Mouse (Mus musculus) heart, embryonic 15.5 days (tissue): ENCODE measurements around the gene Tmigd3. TPM values are rescaled to one million over a fixed set of nuclear protein-coding genes. Genes with fewer than 3 reads are reported as not detected.

Experiments
- ATAC-seq: fragments of 200-750 bp; cut with Nextera tagmentation; replicated peaks from 2 replicates; pipeline ENCODE4 v1.8.0; 2017; ENCODE audit warnings: low read depth, moderate TSS enrichment; ENCODE audit not compliant: insufficient number of reproducible peaks, insufficient read depth, low FRiP score
- H3K27ac ChIP-seq: fragments of 300-500 bp; sonication (generic); 2 replicates; pipeline ENCODE4 v1.5.1; 2015; ENCODE audit warnings: mild to moderate bottlenecking, inconsistent platforms
- H3K27me3 ChIP-seq: fragments of 300-500 bp; sonication (generic); 2 replicates; pipeline ENCODE4 v1.6.1; 2015; ENCODE audit warnings: inconsistent platforms
- H3K36me3 ChIP-seq: fragments of 300-500 bp; sonication (generic); 2 replicates; pipeline ENCODE4 v1.6.1; 2015; ENCODE audit warnings: mild to moderate bottlenecking, inconsistent platforms
- H3K4me1 ChIP-seq: fragments of 300-500 bp; sonication (generic); replicated peaks from 2 replicates; pipeline ENCODE4 v1.6.1; 2015; ENCODE audit warnings: inconsistent platforms
- H3K4me2 ChIP-seq: fragments of 300-500 bp; sonication (generic); 2 replicates; pipeline ENCODE4 v1.6.1; 2015; ENCODE audit warnings: inconsistent platforms, mild to moderate bottlenecking, moderate library complexity
- H3K4me3 ChIP-seq: fragments of 300-500 bp; sonication (generic); 2 replicates; pipeline ENCODE4 v1.5.1; 2015; ENCODE audit warnings: mild to moderate bottlenecking, inconsistent platforms
- H3K9ac ChIP-seq: fragments of 300-500 bp; sonication (generic); 2 replicates; pipeline ENCODE4 v1.6.1; 2015; ENCODE audit warnings: mild to moderate bottlenecking, inconsistent platforms
- H3K9me3 ChIP-seq: fragments of 300-500 bp; sonication (generic); replicated peaks from 2 replicates; pipeline ENCODE4 v1.6.1; 2016; ENCODE audit warnings: inconsistent platforms
- WGBS: fragments of 180-500 bp; shearing (Covaris S2); methylation state at CpG from one replicate; pipeline ENCODE4 v1.1.7; 2015; ENCODE audit warnings: mixed read lengths; 5-methylcytosine and 5-hydroxymethylcytosine counted together
- polyA plus RNA-seq: library from polyadenylated mRNA; unstranded; fragments of >200 nt; fragmentation: Nextera tagmentation; extraction: Ambion mirVana; gene quantifications from 2 replicates; pipeline ENCODE4 v1.2.1, GENCODE M21; 2015

The Tmigd3 gene
- polyA plus RNA-seq, 1 experiment from 2014 or later, result 0.50 TPM

DNA sequence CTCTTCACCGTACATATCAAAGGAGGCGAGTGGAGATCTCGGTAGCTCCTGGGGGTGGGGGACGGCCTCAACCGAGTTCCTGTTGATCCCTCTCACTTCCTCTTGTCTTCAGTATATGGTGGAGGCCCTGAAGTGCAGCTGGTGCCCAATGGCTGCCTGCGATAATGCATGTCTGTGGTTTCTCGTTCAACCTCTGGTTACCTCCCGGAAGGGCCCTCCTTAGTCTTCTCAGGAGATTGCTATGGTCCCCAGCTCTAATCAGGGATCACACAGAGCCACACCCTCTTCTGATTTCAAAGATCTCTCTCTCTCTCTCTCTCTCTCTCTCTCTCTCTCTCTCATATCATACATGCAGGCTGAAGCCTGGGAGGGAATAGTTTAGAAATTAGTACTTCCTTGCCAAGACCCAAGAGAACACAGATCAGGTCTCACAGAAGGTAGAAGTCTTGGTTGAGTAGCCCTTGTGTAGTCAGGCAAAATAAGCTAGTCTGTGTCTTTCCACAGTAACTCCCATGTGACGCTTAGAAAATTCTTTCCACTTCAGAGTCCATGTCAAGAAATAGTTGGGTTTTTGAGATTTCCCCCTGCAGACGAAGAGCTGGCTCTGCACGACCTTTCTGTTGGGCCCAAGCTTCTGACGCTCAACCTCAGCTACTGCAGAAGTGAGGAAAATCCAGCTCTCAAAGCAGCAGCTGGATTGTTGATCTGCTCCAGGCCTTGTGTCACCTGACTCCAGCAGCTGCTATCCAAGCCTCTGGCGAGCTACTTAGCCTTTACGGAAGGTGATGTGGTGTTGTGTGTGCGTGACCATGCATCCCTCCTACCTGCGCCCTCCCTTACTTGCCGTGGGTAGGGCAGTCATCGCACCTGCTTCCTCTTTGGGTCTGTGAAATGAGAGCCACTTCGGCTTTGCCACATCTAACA, 22.1 kb downstream of the Tmigd3 start:
- Histone ChIP-seq H3K9ac (no peak overlapping the region), H3K4me3 (no peak overlapping the region), H3K27ac (peak overlapping the region; percentile 73), H3K36me3 (no peaks in the 10 kb centered on the region), H3K4me1 (peaks cover 44% of the 10 kb centered on the region), H3K4me2 (peak overlapping the region; percentile 35; the same call in 1 of the 2 replicates), H3K9me3 (no peaks in the 10 kb centered on the region), H3K27me3 (no peaks in the 10 kb centered on the region)
- ATAC-seq, result no peak
- 69% methylated on average over 19 of the region's 19 CpGs for WGBS

DNA sequence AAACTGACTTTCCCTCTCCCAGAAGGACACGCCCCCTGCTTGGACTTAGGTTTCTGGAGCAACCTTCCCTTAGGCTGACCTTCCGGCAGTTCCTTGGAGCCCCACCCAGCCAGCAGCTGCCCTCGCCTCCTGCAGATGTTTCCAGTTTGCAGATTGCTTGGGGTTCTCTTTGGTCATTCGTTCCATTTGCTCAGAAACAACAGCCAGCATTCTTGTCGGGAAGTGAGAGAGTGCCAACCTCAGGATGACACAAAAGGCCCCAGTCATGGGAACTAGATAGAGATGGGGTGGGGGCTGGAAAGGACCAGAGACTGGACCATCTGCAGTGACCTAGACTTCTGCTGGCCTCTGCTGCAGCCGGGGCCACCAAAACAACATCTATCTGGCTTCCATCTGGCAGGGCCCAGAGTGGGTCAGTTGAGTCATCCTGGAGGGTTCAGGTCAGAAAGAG, 23.3 kb downstream of the Tmigd3 start:
- Histone ChIP-seq H3K9me3 (no peaks in the 10 kb centered on the region), H3K9ac (no peak overlapping the region), H3K27me3 (no peaks in the 10 kb centered on the region), H3K4me2 (no peak overlapping the region), H3K36me3 (no peaks in the 10 kb centered on the region), H3K4me3 (no peak overlapping the region), H3K4me1 (peaks cover 46% of the 10 kb centered on the region), H3K27ac (peak overlapping the region; percentile 77)
- peak; percentile 9; the same call in 1 of the 2 replicates for ATAC-seq
- 57% methylated on average over 6 of the region's 6 CpGs for WGBS

GRCm38 (mm10) chr3:105894601-105895592, 24.2 kb downstream of the Tmigd3 start:
- Histone ChIP-seq H3K4me1 (peaks cover 52% of the 10 kb centered on the region), H3K27me3 (no peaks in the 10 kb centered on the region), H3K9ac (no peak overlapping the region), H3K36me3 (no peaks in the 10 kb centered on the region), H3K4me3 (no peak overlapping the region), H3K4me2 (peak overlapping the region; percentile 22; the same call in 1 of the 2 replicates), H3K27ac (peak overlapping the region; percentile 77), H3K9me3 (no peaks in the 10 kb centered on the region)
- WGBS, result 41% methylated on average over 23 of the region's 23 CpGs
- ATAC-seq, result peak; percentile 81

DNA sequence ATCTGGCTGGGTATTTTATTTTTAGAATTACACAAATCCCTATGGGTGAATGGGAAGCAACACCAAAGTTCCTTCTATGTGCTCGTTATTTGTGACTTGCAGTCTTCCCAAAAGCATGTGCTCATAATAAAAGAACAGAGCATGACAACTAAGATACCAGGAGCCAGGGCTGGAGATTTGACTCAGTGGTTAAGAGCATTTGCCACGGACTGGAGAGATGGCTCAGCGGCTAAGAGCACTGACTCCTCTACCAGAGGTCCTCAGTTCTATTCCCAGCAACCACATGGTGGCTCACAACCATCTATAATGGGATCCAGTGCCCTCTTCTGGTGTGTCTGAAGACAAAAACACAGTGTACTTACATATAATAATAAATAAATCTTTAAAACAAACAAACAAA, 26.1 kb downstream of the Tmigd3 start:
- Histone ChIP-seq H3K4me1 (peaks cover 40% of the 10 kb centered on the region), H3K4me2 (no peak overlapping the region), H3K27me3 (peaks cover 6% of the 10 kb centered on the region; the same call in 1 of the 2 replicates), H3K27ac (no peak overlapping the region), H3K4me3 (no peak overlapping the region), H3K9ac (no peak overlapping the region), H3K36me3 (no peaks in the 10 kb centered on the region), H3K9me3 (no peaks in the 10 kb centered on the region)
- 82% methylated on average over 3 of the region's 3 CpGs for WGBS
- no peak for ATAC-seq

GRCm38 (mm10) chr3:105898325-105898724, 27.6 kb downstream of the Tmigd3 start:
- ATAC-seq, result no peak

DNA sequence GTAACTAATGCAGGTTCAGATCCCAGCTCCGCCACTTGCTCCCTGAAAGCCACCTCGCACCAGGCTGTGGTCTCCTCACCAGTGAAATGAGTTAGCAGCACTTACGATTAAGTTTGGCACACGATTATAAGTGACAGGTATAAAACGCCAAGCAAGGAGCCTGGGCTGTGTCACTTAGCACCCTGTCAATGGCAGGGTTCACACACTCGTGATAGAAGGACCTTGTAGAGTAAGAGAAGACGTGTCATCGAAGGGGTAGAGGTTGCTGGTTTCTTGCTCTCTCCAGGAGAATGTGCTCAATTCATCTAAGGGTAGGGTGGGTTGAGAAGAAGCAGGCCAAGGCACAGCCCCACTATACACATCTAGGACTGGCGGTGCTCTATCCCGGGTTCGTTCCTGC, 28.2 kb downstream of the Tmigd3 start:
- 0 out of 2 replicates have a peak overlapping the region, but pooled peaks have one; percentile 50 for H3K27ac ChIP-seq

More at GRCm38 (mm10) chr3:105898325-105898724, 27.6 kb downstream of the Tmigd3 start:
- H3K36me3 ChIP-seq, result no peaks in the 10 kb centered on the region
- no peak overlapping the region for H3K4me2 ChIP-seq
- H3K27me3 ChIP-seq, result peaks cover 11% of the 10 kb centered on the region; the same call in 1 of the 2 replicates
- WGBS, result 58% methylated on average over 2 of the region's 2 CpGs
- H3K9ac ChIP-seq, result no peak overlapping the region
- peaks cover 31% of the 10 kb centered on the region for H3K4me1 ChIP-seq
- H3K27ac ChIP-seq, result no peak overlapping the region
- H3K9me3 ChIP-seq, result no peaks in the 10 kb centered on the region
- no peak overlapping the region for H3K4me3 ChIP-seq

DNA sequence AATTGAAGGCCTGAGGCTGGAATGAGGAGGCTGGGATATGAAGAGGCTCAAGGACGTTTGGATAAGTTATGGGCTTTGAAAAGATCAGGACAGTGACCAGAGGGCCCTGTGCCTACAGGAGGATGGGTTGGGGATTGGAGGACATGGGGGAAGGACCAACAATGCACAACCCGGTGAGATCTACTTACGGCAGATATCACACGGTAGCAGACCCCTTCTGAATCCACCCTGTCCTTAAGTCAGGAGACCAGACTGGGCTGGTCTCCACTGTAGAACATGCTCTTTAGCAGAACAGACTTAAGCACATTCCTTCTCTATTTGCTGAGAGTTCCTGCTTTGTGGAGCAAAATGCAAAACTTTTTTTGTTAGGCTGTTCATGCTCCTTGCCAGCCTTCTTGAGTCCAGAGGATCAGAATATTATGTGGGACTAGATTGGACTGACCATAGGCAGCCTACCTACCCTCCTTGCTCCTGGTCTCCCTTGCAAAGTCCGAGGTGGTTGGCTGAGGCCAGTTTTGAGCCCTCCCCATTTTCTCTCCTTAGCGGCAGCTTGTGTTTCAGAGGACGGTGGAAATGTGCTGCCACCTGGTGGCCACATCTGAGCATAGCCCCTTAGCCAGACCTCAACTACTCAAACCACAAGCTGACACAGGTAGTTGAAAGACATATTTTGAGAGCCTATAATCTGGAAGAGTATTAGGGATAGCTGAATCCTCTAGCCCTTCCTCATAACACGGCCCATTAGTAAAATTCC, 28.9 kb downstream of the Tmigd3 start:
- Histone ChIP-seq H3K4me3 (no peak overlapping the region), H3K36me3 (no peaks in the 10 kb centered on the region), H3K9ac (no peak overlapping the region), H3K4me2 (no peak overlapping the region), H3K4me1 (peaks cover 21% of the 10 kb centered on the region), H3K9me3 (no peaks in the 10 kb centered on the region), H3K27me3 (peaks cover 11% of the 10 kb centered on the region; the same call in 1 of the 2 replicates), H3K27ac (no peak overlapping the region)
- 37% methylated on average over 8 of the region's 8 CpGs for WGBS
- ATAC-seq, result peak; percentile 23; the same call in 1 of the 2 replicates

More for the DNA sequence above, 28.2 kb downstream of the Tmigd3 start:
- no peak; the same call in 1 of the 2 replicates for ATAC-seq
- Histone ChIP-seq H3K4me3 (no peak overlapping the region), H3K36me3 (no peaks in the 10 kb centered on the region), H3K9me3 (no peaks in the 10 kb centered on the region), H3K9ac (no peak overlapping the region), H3K27me3 (peaks cover 11% of the 10 kb centered on the region; the same call in 1 of the 2 replicates), H3K4me2 (no peak overlapping the region), H3K4me1 (peaks cover 28% of the 10 kb centered on the region)
- WGBS, result 44% methylated on average over 11 of the region's 11 CpGs

DNA sequence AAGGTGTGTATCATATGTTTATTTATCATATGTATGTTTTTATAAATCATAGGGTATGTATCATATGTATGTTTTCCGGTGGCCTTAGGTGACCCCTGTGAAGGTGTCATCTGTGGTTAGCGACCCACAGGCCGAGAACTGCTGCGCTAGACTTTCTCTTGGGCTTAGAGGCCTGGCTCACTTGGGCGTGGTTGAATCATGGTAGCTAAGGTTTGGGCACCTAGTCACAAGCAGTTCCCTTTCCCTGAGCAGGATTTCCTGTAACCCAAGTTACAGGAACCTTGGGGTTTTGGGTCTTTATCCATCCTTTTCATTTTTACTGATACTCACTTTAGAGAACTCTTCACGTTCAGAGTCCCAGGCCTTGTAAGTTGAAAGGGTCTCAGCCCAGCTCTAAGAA, 29.6 kb downstream of the Tmigd3 start:
- Histone ChIP-seq H3K27me3 (peaks cover 11% of the 10 kb centered on the region; the same call in 1 of the 2 replicates), H3K36me3 (no peaks in the 10 kb centered on the region), H3K4me2 (no peak overlapping the region), H3K9me3 (no peaks in the 10 kb centered on the region), H3K9ac (no peak overlapping the region), H3K27ac (no peak overlapping the region), H3K4me1 (peaks cover 14% of the 10 kb centered on the region), H3K4me3 (no peak overlapping the region)
- ATAC-seq, result no peak
- 70% methylated on average over 6 of the region's 6 CpGs for WGBS

DNA sequence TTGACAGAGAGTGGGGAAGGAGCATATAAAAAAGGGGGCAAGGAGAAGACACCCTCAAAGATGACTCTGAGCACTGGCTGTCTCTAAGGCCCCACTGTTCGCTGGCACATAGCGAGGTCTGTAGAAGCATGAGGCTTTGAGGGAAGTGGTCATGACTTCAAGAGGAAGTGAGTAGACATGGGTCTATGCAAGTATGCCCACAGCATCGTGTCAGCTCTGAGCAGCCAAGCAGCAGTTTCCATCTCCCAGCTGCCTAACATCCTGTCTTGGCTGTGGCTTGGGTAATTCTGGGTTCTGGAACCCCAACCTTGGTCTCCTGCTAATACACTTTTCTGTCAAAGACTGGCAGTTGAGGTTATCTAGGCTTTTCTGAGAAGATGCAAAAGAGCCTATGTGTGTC, 30.0 kb downstream of the Tmigd3 start:
- Histone ChIP-seq H3K9me3 (no peaks in the 10 kb centered on the region), H3K36me3 (no peaks in the 10 kb centered on the region), H3K4me2 (no peak overlapping the region), H3K27ac (no peak overlapping the region), H3K27me3 (peaks cover 11% of the 10 kb centered on the region; the same call in 1 of the 2 replicates), H3K4me3 (no peak overlapping the region), H3K9ac (no peak overlapping the region), H3K4me1 (peaks cover 11% of the 10 kb centered on the region)
- ATAC-seq, result no peak
- 73% methylated on average over 3 of the region's 3 CpGs for WGBS

- peaks cover 11% of the 10 kb centered on the region; the same call in 1 of the 2 replicates for H3K27me3 ChIP-seq
- peaks cover 11% of the 10 kb centered on the region for H3K4me1 ChIP-seq
- H3K4me3 ChIP-seq, result no peak overlapping the region
- no peaks in the 10 kb centered on the region for H3K36me3 ChIP-seq
- H3K9ac ChIP-seq, result no peak overlapping the region
- ATAC-seq, result no peak
- no peak overlapping the region for H3K27ac ChIP-seq
- 80% methylated on average over 4 of the region's 4 CpGs for WGBS
- no peak overlapping the region for H3K4me2 ChIP-seq
- H3K9me3 ChIP-seq, result no peaks in the 10 kb centered on the region
Measured at GRCm38 (mm10) chr3:105901468-105901867, 30.8 kb downstream of the Tmigd3 start.
